Mouse (Mus musculus) 3T3-L1 (cell line): ENCODE measurements around the gene Gstm4.

Source experiments
- DNase-seq: peaks from one replicate; pipeline ENCODE4 v3.0.0-alpha.2; 2015; ENCODE audit warnings: low read depth, low spot score

Gstm4 gene

GRCm38 (mm10) chr3:108044394-108045140 lies at the start of gene Gstm4:
TSS of gene Gstm4 (minus strand) at chr3:108044894.
- DNase-seq, result no peak

- no peak for DNase-seq
Observed at GRCm38 (mm10) chr3:108094146-108094545, 49.5 kb upstream of the Gstm4 start.

- DNase-seq, result no peak
Observed at GRCm38 (mm10) chr3:108093306-108093705, 48.6 kb upstream of the Gstm4 start.

- DNase-seq, result no peak
Observed at GRCm38 (mm10) chr3:108092536-108093115, 47.9 kb upstream of the Gstm4 start, which contains the start of gene Gnat2. TSS of gene Gnat2 (plus strand) at chr3:108092789.

GRCm38 (mm10) chr3:108092030-108092429 lies 47.3 kb upstream of the Gstm4 start:
- DNase-seq, result no peak

- DNase-seq, result no peak
Observed at GRCm38 (mm10) chr3:108090561-108090960, 45.9 kb upstream of the Gstm4 start.

GRCm38 (mm10) chr3:108089916-108090315 lies 45.2 kb upstream of the Gstm4 start:
- DNase-seq, result peak; percentile 38

GRCm38 (mm10) chr3:108088842-108089380 lies 44.2 kb upstream of the Gstm4 start:
- DNase-seq, result peak; percentile 56

GRCm38 (mm10) chr3:108087329-108087728 lies 42.6 kb upstream of the Gstm4 start:
- no peak for DNase-seq

- DNase-seq, result peak; percentile 88
Observed at GRCm38 (mm10) chr3:108086470-108086979, 41.8 kb upstream of the Gstm4 start, which contains the start of gene Ampd2. TSS of gene Ampd2 (minus strand) at chr3:108086651.

GRCm38 (mm10) chr3:108085721-108086469 lies 41.2 kb upstream of the Gstm4 start:
- peak; percentile 97 for DNase-seq

GRCm38 (mm10) chr3:108085281-108085720 lies 40.6 kb upstream of the Gstm4 start:
- peak; percentile 96 for DNase-seq

- no peak for DNase-seq
Observed at GRCm38 (mm10) chr3:108084767-108085270, 40.1 kb upstream of the Gstm4 start.

- peak; percentile 29 for DNase-seq
Observed at GRCm38 (mm10) chr3:108083904-108084407, 39.3 kb upstream of the Gstm4 start.

- DNase-seq, result no peak
Observed at GRCm38 (mm10) chr3:108083161-108083560, 38.5 kb upstream of the Gstm4 start.

GRCm38 (mm10) chr3:108082251-108082875 lies 37.7 kb upstream of the Gstm4 start:
- peak; percentile 45 for DNase-seq

GRCm38 (mm10) chr3:108081681-108082080 lies 37.0 kb upstream of the Gstm4 start:
- DNase-seq, result no peak

- DNase-seq, result no peak
Observed at GRCm38 (mm10) chr3:108076836-108077235, 32.1 kb upstream of the Gstm4 start.

- no peak for DNase-seq
Observed at GRCm38 (mm10) chr3:108072983-108073569, 28.4 kb upstream of the Gstm4 start.
